Mouse (Mus musculus) layer of hippocampus, postnatal 10 days (tissue): ENCODE measurements around the gene Lcn12. TPM values are rescaled to one million over a fixed set of nuclear protein-coding genes. Genes with fewer than 3 reads are reported as not detected.

Experiments
- DNase-seq, 2 experiments: peaks; one replicate each; pipeline ENCODE4 v3.0.0; 2021; ENCODE audit warnings: low spot score in 2 of 2
- total RNA-seq, 2 experiments: library from RNA; stranded (reverse); gene quantifications; 2 replicates each; pipeline ENCODE4 v1.2.3; 2021

The Lcn12 gene
- total RNA-seq, 2 experiments from 2014 or later, result not detected

- DNase-seq, result no peak
Measured at GRCm38 (mm10) chr2:25497846-25498575, 4.3 kb upstream of the Lcn12 start.

GRCm38 (mm10) chr2:25496462-25496861 lies 2.8 kb upstream of the Lcn12 start:
- DNase-seq, result no peak

- DNase-seq, result no peak
Measured at GRCm38 (mm10) chr2:25492988-25493387, 723 bp downstream of the Lcn12 start.

GRCm38 (mm10) chr2:25488671-25489068 lies 5.0 kb downstream of the Lcn12 start:
- no peak for DNase-seq

GRCm38 (mm10) chr2:25487965-25488670 lies 5.6 kb downstream of the Lcn12 start:
- no peak for DNase-seq

GRCm38 (mm10) chr2:25484901-25485647 lies 8.6 kb downstream of the Lcn12 start:
- DNase-seq, result no peak

GRCm38 (mm10) chr2:25482969-25483368 lies 10.7 kb downstream of the Lcn12 start:
- no peak for DNase-seq

GRCm38 (mm10) chr2:25480541-25480940 lies 13.2 kb downstream of the Lcn12 start:
- no peak for DNase-seq

GRCm38 (mm10) chr2:25479551-25480311 lies 14.0 kb downstream of the Lcn12 start:
- no peak for DNase-seq

GRCm38 (mm10) chr2:25477967-25478675 lies 15.6 kb downstream of the Lcn12 start:
- no peak for DNase-seq

GRCm38 (mm10) chr2:25477541-25477940 lies 16.2 kb downstream of the Lcn12 start:
- no peak for DNase-seq

- no peak for DNase-seq
Measured at GRCm38 (mm10) chr2:25472550-25472949, 21.2 kb downstream of the Lcn12 start.

- DNase-seq, result no peak
Measured at GRCm38 (mm10) chr2:25469969-25470368, 23.7 kb downstream of the Lcn12 start, which contains the start of gene Ptgds. TSS of gene Ptgds (minus strand) at chr2:25470046.

GRCm38 (mm10) chr2:25468962-25469915 lies 24.5 kb downstream of the Lcn12 start:
- peak; percentile 52 to 59 for DNase-seq

GRCm38 (mm10) chr2:25467606-25468303 lies 26.0 kb downstream of the Lcn12 start:
- no peak for DNase-seq

GRCm38 (mm10) chr2:25465816-25466635 lies 27.7 kb downstream of the Lcn12 start:
- DNase-seq, result no peak

GRCm38 (mm10) chr2:25465256-25465655 lies 28.5 kb downstream of the Lcn12 start:
- no peak for DNase-seq

- DNase-seq, result no peak
Measured at GRCm38 (mm10) chr2:25463630-25464029, 30.1 kb downstream of the Lcn12 start.
